Mouse (Mus musculus): ENCODE measurements at regions not wholly inside any gene's neighbourhood (a gene's known extent, or its start where the extent isn't known, plus 50 kb on each side); places are given as distances from the start of the nearest gene placed in this dataset.
A peak's percentile ranks its signal among the peaks of the same experiment; 100 is the strongest.
"Not testable (repeated sequence)": the region's sequence is repeated elsewhere in the genome, so short reads cannot be mapped to it uniquely, and the experiment has no call there.

DNA sequence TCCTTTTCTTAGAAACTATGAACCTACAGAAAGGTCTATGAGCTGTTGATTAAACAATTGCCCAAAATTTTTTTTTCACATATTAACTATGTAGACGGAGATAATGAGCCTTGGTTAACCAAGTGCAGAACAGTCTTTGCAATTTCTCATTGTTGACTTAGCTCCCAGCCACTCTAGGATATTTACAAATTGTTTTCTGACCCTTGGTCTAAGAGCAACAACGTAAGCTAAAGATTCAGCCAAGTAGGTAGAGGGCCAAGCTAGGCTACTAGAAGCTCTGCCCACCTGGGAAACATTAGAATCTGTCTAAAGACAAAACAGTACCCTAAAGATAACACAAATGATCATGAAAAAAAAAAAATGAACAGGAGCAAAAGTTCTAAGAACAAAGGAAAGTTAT, 67.5 kb upstream of the Map9 start:
- no peak for DNase-seq (ENCODE audit: low spot score)

DNA sequence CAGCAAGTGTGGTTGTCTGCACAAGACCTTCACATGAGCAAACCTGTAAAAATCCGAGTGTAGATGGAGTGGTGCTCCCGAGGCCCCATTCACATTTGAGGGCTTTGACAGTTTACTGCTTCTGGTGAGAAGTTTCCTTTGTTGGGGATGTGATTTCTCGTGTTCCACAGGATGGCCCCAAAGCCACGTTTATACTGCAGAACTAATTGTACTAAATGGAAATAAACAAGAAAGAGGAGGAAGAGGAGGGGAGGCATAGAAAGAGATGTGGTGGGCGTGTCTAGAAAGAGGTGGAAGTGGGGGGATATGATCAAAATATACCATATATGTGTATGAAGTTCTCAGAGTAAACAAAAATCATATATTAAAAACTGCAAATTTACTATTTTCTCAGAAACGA, 68.8 kb upstream of the Map9 start:
- no peak for DNase-seq (ENCODE audit: low spot score)

DNA sequence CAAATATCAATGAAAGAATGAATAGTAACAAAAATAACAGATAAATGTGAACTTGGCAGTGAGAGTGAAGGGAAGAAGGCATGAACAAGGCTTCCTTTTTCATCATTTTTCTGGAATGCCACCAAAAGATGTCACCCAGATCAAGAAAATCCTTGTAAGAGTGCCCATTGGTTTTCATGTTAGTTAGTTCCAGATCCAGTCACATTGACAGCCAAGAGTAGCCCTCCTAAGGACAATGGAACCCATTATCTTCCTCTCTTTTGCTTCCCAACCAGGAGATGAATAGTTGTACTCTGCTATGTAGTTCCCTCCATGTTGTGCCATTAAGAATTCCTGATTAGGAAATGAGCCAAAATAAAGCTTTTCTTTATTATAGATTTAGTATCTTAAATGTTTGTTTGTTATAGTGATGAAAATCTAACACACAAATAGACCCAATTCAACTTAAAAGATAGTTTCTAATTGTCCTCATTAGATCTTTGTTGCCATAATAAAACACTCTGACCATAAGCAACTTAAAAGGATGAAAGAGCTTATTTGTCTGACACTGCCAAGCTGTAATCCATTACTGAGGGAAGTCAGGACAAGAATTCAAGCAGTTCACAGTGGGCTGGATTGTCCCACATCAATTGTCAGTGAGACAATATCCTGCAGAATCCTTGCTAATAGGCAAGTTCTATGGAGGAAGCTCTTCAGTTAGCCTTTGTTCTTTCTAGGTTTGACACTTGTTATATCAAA, 80.7 kb upstream of the Map9 start:
- no peak for DNase-seq (ENCODE audit: low spot score)

DNA sequence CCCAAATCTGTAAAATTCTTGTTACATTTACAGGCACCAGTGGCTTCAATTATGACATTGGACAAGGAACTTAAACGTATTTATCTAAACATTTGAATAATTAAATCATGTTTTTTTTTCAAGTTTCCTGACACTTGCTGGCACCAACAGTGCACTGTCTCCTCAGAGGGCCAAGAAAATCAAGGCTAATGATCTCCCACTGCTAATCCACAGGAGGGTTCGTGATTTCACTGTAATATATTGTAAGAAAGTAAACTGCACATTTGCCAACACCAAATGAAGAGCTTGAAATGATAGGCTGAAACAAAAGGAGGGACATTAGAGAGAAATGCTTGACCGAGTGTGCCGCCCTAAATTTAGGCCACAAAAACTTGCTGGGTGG, 82.0 kb upstream of the Map9 start:
- no peak for DNase-seq (ENCODE audit: low spot score)

DNA sequence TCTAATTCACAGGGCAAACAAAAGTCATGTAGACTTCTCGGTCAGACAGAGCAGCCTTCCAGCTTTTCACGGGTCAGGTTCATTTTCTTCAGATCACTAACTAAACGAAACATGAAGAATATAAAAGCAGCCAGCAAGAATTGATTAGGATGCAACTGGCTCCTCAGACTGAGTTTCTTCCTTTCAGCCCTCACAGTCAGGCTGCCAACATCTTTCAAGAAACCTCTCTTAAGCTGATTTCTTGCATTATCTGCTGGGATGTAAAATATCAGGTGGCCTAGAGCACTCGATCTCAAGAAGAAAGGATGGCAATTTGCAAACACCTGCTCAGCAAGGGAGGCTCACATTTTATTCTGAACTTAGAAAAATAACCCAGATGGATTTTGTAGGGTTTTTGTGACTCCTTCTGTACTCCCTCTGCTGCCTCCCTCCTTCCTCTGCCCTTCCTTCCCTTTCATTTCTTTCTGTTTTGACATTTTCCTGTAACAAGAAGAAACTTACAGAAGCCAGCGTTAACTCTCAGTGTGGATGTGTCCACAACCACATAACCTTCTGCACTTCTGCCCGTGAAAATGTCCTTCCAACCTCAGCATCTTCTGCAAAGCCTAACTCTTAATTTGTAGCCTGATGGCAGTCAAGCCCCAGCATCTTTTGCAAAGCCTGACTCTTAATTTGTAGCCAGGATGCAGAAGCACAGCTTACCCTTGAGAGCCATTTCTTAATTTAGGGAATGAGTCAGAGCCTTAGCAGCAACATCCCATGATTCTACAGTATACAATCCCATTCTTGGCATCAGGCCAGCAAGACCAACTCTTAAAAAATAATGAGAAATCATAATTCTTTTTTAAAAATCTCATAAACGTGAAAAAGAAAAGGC, 82.7 kb upstream of the Map9 start:
- peak; percentile 48 for DNase-seq (ENCODE audit: low spot score)

DNA sequence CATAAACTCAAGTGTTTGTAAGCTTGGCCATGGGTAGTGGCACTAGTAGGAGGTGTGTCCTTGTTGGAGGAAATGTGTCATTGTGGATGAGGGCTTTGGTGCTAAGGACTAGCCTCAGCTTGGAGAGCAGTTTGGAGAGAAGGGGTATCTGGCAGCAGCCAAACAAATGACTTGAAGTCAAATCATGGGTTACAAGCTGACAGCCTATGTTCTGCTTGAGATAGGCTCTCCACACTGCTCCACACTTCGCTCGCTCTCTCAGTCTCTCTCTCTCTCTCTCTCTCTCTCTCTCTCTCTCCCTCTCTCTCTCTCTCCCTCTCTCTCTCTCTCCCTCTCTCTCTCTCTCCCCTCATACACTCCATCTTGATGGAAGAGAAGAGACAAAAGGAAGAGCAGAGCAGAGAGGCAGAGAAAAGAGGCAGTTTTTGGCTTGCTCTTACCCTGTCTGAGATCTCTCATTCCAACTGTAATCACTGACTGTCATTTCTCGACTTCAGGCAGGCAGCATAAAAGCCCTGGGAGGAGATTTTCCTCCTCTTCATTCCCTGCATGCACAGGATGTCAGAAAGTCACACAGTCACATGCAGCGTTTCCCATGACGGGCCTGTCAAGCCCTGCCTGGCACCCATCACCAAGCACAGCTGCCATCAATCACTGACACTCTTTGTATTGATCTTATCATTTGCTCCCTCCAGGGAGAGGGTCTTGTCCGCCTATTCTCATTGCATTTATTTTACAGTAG, 83.5 kb upstream of the Map9 start:
- no peak for DNase-seq (ENCODE audit: low spot score)

GRCm38 (mm10) chr3:82273511-82273910, 84.3 kb upstream of the Map9 start:
- not testable (repeated sequence) for DNase-seq (ENCODE audit: low spot score)

GRCm38 (mm10) chr3:82271965-82272364, 85.9 kb upstream of the Map9 start:
- DNase-seq (ENCODE audit: low spot score): no peak

GRCm38 (mm10) chr3:82265941-82266340, 91.9 kb upstream of the Map9 start:
- DNase-seq (ENCODE audit: low spot score): no peak

- peak; percentile 19 for DNase-seq (ENCODE audit: low spot score)
Observed at GRCm38 (mm10) chr3:82261976-82262375, 95.9 kb upstream of the Map9 start.

DNA sequence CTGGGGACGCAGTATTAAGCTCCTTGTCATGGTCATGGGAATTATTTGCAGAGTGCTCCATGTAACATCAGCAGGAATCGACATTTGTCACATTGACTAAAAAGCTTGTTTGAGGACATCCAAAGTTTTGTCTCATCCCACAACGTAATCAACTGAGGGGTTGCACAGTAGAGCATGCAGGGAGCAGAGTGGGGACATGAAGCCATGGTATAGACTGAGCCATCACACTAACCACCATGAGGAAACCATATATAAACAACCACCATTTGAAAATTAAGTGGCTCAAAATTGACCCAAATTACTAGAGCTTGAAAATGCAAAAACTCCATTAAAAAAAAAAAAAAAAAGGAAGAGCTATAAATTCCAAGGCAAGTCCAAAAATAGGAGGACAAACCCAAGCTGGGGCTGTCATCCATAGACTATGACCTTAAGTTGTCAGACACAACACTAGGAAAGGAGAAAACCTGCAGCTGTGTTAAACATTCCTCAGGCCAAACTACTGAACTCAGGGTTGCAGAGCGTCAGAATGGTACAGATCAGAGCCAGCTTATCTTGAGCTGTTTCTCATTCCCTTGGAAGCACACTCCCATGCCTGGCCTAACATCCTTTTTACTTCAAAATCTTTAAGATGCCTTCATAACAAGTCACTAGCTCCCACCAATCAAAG, 97.7 kb upstream of the Map9 start:
- DNase-seq (ENCODE audit: low spot score): no peak

DNA sequence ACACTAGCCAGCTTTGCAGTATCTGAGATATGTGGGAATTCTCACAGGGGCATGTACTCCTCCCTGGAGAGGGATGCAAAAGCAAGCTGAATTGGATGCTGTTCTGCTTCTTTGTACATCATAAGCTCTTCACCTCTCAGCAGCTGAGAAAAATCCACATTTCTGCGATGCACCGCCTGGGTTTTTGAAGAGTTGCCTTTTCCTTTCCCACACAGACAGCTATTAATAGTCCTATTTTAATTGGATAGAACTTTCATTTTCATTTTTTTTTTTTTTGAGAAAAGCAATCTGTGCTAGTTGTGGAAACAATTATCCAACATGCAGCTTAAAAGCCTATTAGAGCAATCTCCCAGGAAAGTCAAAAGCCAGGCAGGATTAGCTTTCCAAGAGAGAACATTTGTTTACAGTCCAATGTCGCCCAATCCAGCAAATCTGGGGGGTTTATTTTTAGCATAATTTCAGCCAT, 105.2 kb upstream of the Gucy1a1 start:
- peak; percentile 62 for DNase-seq (ENCODE audit: low spot score)

DNA sequence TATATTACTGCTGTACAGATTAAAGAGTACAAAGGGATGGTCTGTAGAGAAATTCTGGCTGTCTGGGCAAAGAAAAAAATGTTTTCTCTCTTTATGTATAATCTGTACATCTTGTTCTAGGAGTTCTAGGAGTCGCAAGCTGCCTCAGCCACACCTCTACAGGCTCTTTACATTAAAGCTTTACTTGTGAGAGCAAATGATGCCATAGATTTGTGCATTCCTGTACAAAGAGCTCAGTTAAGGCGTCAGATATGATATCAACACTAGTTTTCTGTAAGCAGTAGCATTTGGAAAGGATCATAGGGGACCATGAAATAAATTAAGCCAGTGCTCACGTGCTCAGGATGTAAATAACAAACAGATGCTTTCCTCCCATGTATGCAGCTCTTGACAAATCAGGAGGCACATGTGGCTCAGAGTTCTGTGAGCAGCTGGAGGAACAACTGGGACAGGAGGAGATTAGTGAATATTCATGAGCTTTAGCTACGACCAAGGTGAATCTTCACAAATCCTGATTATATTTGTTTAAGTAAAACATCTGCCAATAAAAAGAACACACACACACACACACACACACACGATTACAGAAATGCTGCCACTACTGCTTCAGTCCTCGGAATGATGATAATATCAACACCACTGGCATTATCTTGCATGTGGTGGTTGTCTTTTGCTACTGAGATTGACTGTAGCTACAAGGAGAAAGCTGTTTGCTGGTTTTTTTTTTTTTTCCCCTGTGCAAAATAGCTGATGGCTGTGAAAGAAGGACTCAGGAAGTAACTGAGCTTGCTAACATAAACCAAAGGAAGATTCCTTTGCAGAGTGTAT, 104.6 kb upstream of the Gucy1a1 start:
- no peak for DNase-seq (ENCODE audit: low spot score)

- no peak for DNase-seq (ENCODE audit: low spot score)
Observed at GRCm38 (mm10) chr3:82236377-82237057, 90.9 kb upstream of the Gucy1a1 start.

DNA sequence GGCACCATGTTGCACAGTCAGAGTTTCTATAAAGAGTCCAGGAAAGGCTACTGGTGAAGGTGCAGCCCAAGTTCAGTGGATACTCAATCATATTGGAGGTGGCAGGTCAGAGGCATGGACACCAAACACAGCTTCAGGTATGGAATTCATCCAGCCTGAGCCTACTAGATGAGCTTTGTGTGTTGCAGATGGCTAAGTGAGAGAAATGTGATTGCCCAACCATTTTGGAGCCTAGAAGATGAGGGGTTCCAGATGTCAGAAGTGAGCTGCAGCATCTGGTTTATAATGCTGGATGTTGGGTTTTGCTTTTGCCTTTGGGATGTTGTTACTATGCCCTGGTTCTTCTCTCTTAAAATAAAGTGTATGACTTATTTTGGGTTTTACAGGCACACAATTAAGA, 88.7 kb upstream of the Gucy1a1 start:
- peak; percentile 48 for DNase-seq (ENCODE audit: low spot score)

GRCm38 (mm10) chr3:82223379-82223778, 77.8 kb upstream of the Gucy1a1 start:
- no peak for DNase-seq (ENCODE audit: low spot score)

- no peak for DNase-seq (ENCODE audit: low spot score)
Observed at GRCm38 (mm10) chr3:82221924-82222323, 76.3 kb upstream of the Gucy1a1 start.

GRCm38 (mm10) chr3:82219192-82219885, 73.8 kb upstream of the Gucy1a1 start:
- not testable (repeated sequence) for DNase-seq (ENCODE audit: low spot score)

All from heart, adult 8-10 months (tissue).